Mouse (Mus musculus) midbrain, embryonic 12.5 days (tissue): Measurements from ENCODE around the gene Ptgir. TPM values are rescaled to one million over a fixed set of nuclear protein-coding genes. Genes with fewer than 3 reads are reported as not detected.
A peak's percentile ranks its signal among the peaks of the same experiment; 100 is the strongest.

Experiments used
- ATAC-seq: fragments of 200-750 bp; cut with Nextera tagmentation; 2 replicates; pipeline ENCODE4 v1.8.0; 2017; ENCODE audit warnings: low read depth, moderate TSS enrichment, moderate library complexity; ENCODE audit not compliant: low FRiP score
- H3K27ac ChIP-seq: fragments of 300-500 bp; sonication (generic); replicated peaks from 2 replicates; pipeline ENCODE4 v1.5.1; 2016; ENCODE audit warnings: mild to moderate bottlenecking
- H3K27me3 ChIP-seq: fragments of 300-500 bp; sonication (generic); 2 replicates; pipeline ENCODE4 v1.6.1; 2016; ENCODE audit warnings: mild to moderate bottlenecking
- H3K36me3 ChIP-seq: fragments of 300-500 bp; sonication (generic); 2 replicates; pipeline ENCODE4 v1.6.1; 2016
- H3K4me1 ChIP-seq: fragments of 300-500 bp; sonication (generic); 2 replicates; pipeline ENCODE4 v1.6.1; 2016
- H3K4me2 ChIP-seq: fragments of 300-500 bp; sonication (generic); replicated peaks from 2 replicates; pipeline ENCODE4 v1.6.1; 2016; ENCODE audit warnings: mild to moderate bottlenecking, moderate library complexity
- H3K4me3 ChIP-seq: fragments of 300-500 bp; sonication (generic); 2 replicates; pipeline ENCODE4 v1.5.1; 2016; ENCODE audit warnings: mild to moderate bottlenecking
- H3K9ac ChIP-seq: fragments of 300-500 bp; sonication (generic); replicated peaks from 2 replicates; pipeline ENCODE4 v1.6.1; 2016; ENCODE audit warnings: mild to moderate bottlenecking, moderate library complexity
- H3K9me3 ChIP-seq: fragments of 300-500 bp; sonication (generic); 2 replicates; pipeline ENCODE4 v1.6.1; 2016; ENCODE audit warnings: mild to moderate bottlenecking
- WGBS: fragments of 180-500 bp; shearing (Covaris S2); methylation state at CpG from one replicate; pipeline ENCODE4 v1.1.7; 2016; 5-methylcytosine and 5-hydroxymethylcytosine counted together
- polyA plus RNA-seq: library from polyadenylated mRNA; unstranded; fragments of >200 nt; fragmentation: Nextera tagmentation; extraction: Ambion mirVana; gene quantifications from 2 replicates; pipeline ENCODE4 v1.2.1, GENCODE M21; 2016

The Ptgir gene
- polyA plus RNA-seq, 1 experiment from 2014 or later = 1.2 TPM

GRCm38 (mm10) chr7:16907842-16908241 lies 1.6 kb downstream of the Ptgir start:
- Histone ChIP-seq H3K4me2 (0 out of 2 replicates have a peak overlapping the region, but pooled peaks have one; percentile 1), H3K4me3 (no peak overlapping the region), H3K27me3 (peaks cover 18% of the 10 kb centered on the region), H3K27ac (no peak overlapping the region), H3K9me3 (no peaks in the 10 kb centered on the region), H3K4me1 (peaks cover 19% of the 10 kb centered on the region), H3K9ac (no peak overlapping the region), H3K36me3 (no peaks in the 10 kb centered on the region)
- ATAC-seq = no peak
- WGBS = 80% methylated on average over 7 of the region's 7 CpGs

- Histone ChIP-seq H3K36me3 (no peaks in the 10 kb centered on the region), H3K4me1 (peaks cover 19% of the 10 kb centered on the region), H3K9me3 (no peaks in the 10 kb centered on the region), H3K9ac (no peak overlapping the region), H3K4me3 (no peak overlapping the region), H3K27ac (no peak overlapping the region), H3K4me2 (peak overlapping the region; percentile 1; the same call in 1 of the 2 replicates), H3K27me3 (peaks cover 16% of the 10 kb centered on the region)
- ATAC-seq = no peak
- 47% methylated on average over 11 of the region's 11 CpGs for WGBS
Observed at GRCm38 (mm10) chr7:16908367-16908766, 2.1 kb downstream of the Ptgir start.

- no peak overlapping the region for H3K27ac ChIP-seq
- no peak overlapping the region for H3K9ac ChIP-seq
- no peak overlapping the region for H3K4me2 ChIP-seq
- no peak overlapping the region for H3K4me3 ChIP-seq
- no peaks in the 10 kb centered on the region for H3K36me3 ChIP-seq
- H3K4me1 ChIP-seq = peaks cover 19% of the 10 kb centered on the region
- H3K27me3 ChIP-seq = peaks cover 13% of the 10 kb centered on the region
- H3K9me3 ChIP-seq = no peaks in the 10 kb centered on the region
- 67% methylated on average over 11 of the region's 11 CpGs for WGBS
- ATAC-seq = no peak
Observed at GRCm38 (mm10) chr7:16908859-16909258, 2.6 kb downstream of the Ptgir start.

GRCm38 (mm10) chr7:16909909-16910308 lies 3.6 kb downstream of the Ptgir start:
- peaks cover 13% of the 10 kb centered on the region for H3K27me3 ChIP-seq
- H3K9me3 ChIP-seq = no peaks in the 10 kb centered on the region
- no peak overlapping the region for H3K4me2 ChIP-seq
- H3K9ac ChIP-seq = no peak overlapping the region
- WGBS = 58% methylated on average over 10 of the region's 10 CpGs
- no peak overlapping the region for H3K4me3 ChIP-seq
- ATAC-seq = no peak
- peaks cover 8% of the 10 kb centered on the region for H3K36me3 ChIP-seq
- no peak overlapping the region for H3K27ac ChIP-seq
- H3K4me1 ChIP-seq = peaks cover 15% of the 10 kb centered on the region

- 95% methylated on average over 3 of the region's 3 CpGs for WGBS
- Histone ChIP-seq H3K4me2 (no peak overlapping the region), H3K27me3 (peaks cover 13% of the 10 kb centered on the region), H3K27ac (no peak overlapping the region), H3K9ac (no peak overlapping the region), H3K4me1 (peaks cover 3% of the 10 kb centered on the region; the same call in 1 of the 2 replicates), H3K4me3 (no peak overlapping the region), H3K36me3 (peaks cover 27% of the 10 kb centered on the region), H3K9me3 (no peaks in the 10 kb centered on the region)
- no peak for ATAC-seq
Observed at GRCm38 (mm10) chr7:16911904-16912303, 5.6 kb downstream of the Ptgir start.

GRCm38 (mm10) chr7:16912360-16912759 lies 6.1 kb downstream of the Ptgir start:
- peaks cover 13% of the 10 kb centered on the region for H3K27me3 ChIP-seq
- peaks cover 32% of the 10 kb centered on the region for H3K36me3 ChIP-seq
- no peak overlapping the region for H3K4me2 ChIP-seq
- 77% methylated on average over 6 of the region's 6 CpGs for WGBS
- no peak overlapping the region for H3K4me3 ChIP-seq
- H3K9ac ChIP-seq = no peak overlapping the region
- ATAC-seq = no peak
- no peaks in the 10 kb centered on the region for H3K9me3 ChIP-seq
- H3K4me1 ChIP-seq = peaks cover 3% of the 10 kb centered on the region; the same call in 1 of the 2 replicates
- H3K27ac ChIP-seq = no peak overlapping the region

- peaks cover 5% of the 10 kb centered on the region; the same call in 1 of the 2 replicates for H3K4me1 ChIP-seq
- peaks cover 47% of the 10 kb centered on the region for H3K36me3 ChIP-seq
- 42% methylated on average over 10 of the region's 10 CpGs for WGBS
- no peaks in the 10 kb centered on the region for H3K9me3 ChIP-seq
- H3K27ac ChIP-seq = no peak overlapping the region; the same call in 1 of the 2 replicates
- H3K4me2 ChIP-seq = no peak overlapping the region
- peak; percentile 62 for ATAC-seq
- H3K27me3 ChIP-seq = peaks cover 8% of the 10 kb centered on the region
- H3K4me3 ChIP-seq = no peak overlapping the region
- no peak overlapping the region for H3K9ac ChIP-seq
Observed at GRCm38 (mm10) chr7:16913806-16914452, 7.6 kb downstream of the Ptgir start.

GRCm38 (mm10) chr7:16914453-16915343 lies 8.4 kb downstream of the Ptgir start:
- Histone ChIP-seq H3K27ac (no peak overlapping the region; the same call in 1 of the 2 replicates), H3K27me3 (0 out of 2 replicates have a peak, but pooled peaks cover 2% of the 10 kb centered on the region), H3K9ac (no peak overlapping the region), H3K4me1 (peaks cover 12% of the 10 kb centered on the region), H3K4me2 (no peak overlapping the region), H3K9me3 (no peaks in the 10 kb centered on the region), H3K4me3 (no peak overlapping the region), H3K36me3 (peaks cover 54% of the 10 kb centered on the region)
- 83% methylated on average over 18 of the region's 18 CpGs for WGBS
- no peak for ATAC-seq

- H3K27ac ChIP-seq = no peak overlapping the region; the same call in 1 of the 2 replicates
- WGBS = 92% methylated on average over 32 of the region's 32 CpGs
- H3K9me3 ChIP-seq = no peaks in the 10 kb centered on the region
- H3K36me3 ChIP-seq = peaks cover 60% of the 10 kb centered on the region
- no peaks in the 10 kb centered on the region for H3K27me3 ChIP-seq
- no peak for ATAC-seq
- peaks cover 21% of the 10 kb centered on the region for H3K4me1 ChIP-seq
- H3K4me3 ChIP-seq = no peak overlapping the region
- H3K9ac ChIP-seq = no peak overlapping the region
- H3K4me2 ChIP-seq = no peak overlapping the region
Observed at GRCm38 (mm10) chr7:16915461-16916340, 9.4 kb downstream of the Ptgir start.

- no peak overlapping the region for H3K9ac ChIP-seq
- no peak overlapping the region for H3K4me3 ChIP-seq
- H3K9me3 ChIP-seq = no peaks in the 10 kb centered on the region
- peaks cover 30% of the 10 kb centered on the region for H3K4me1 ChIP-seq
- ATAC-seq = no peak
- H3K4me2 ChIP-seq = no peak overlapping the region
- H3K27ac ChIP-seq = no peak overlapping the region
- H3K27me3 ChIP-seq = no peaks in the 10 kb centered on the region
- H3K36me3 ChIP-seq = peaks cover 60% of the 10 kb centered on the region
- 86% methylated on average over 29 of the region's 30 CpGs for WGBS
Observed at GRCm38 (mm10) chr7:16916342-16917265, 10.3 kb downstream of the Ptgir start.

GRCm38 (mm10) chr7:16917447-16917846 lies 11.2 kb downstream of the Ptgir start:
- WGBS = 89% methylated on average over 11 of the region's 11 CpGs
- H3K4me2 ChIP-seq = no peak overlapping the region

More at GRCm38 (mm10) chr7:16917447-16917846, 11.2 kb downstream of the Ptgir start:
- peaks cover 60% of the 10 kb centered on the region for H3K36me3 ChIP-seq
- no peak overlapping the region for H3K27ac ChIP-seq
- H3K27me3 ChIP-seq = no peaks in the 10 kb centered on the region
- H3K9me3 ChIP-seq = no peaks in the 10 kb centered on the region
- peaks cover 38% of the 10 kb centered on the region for H3K4me1 ChIP-seq
- H3K9ac ChIP-seq = no peak overlapping the region
- no peak for ATAC-seq
- no peak overlapping the region for H3K4me3 ChIP-seq
